Mouse (Mus musculus) stomach, embryonic 16.5 days (tissue): ENCODE results near the gene Smad6. TPM values are rescaled to one million over a fixed set of nuclear protein-coding genes. Genes with fewer than 3 reads are reported as not detected.

Experiments used
- ATAC-seq: fragments of 200-750 bp; cut with Nextera tagmentation; 2 replicates; pipeline ENCODE4 v1.8.0; 2017; ENCODE audit warnings: moderate number of reproducible peaks, moderate TSS enrichment; ENCODE audit not compliant: insufficient read depth, low FRiP score
- H3K27ac ChIP-seq: fragments of 300-500 bp; sonication (generic); 2 replicates; pipeline ENCODE4 v1.5.1; 2014; ENCODE audit warnings: low read length
- H3K27me3 ChIP-seq: fragments of 300-500 bp; sonication (generic); 2 replicates; pipeline ENCODE4 v1.6.1; 2014; ENCODE audit warnings: low read length, control low read depth, mixed read lengths; ENCODE audit not compliant: control insufficient read depth, insufficient read depth
- H3K36me3 ChIP-seq: fragments of 300-500 bp; sonication (generic); 2 replicates; pipeline ENCODE4 v1.6.1; 2014; ENCODE audit warnings: low read length; ENCODE audit not compliant: control insufficient read depth, insufficient read depth
- H3K4me1 ChIP-seq: fragments of 300-500 bp; sonication (generic); 2 replicates; pipeline ENCODE4 v1.6.1; 2014; ENCODE audit warnings: low read length, control low read depth, mixed read lengths; ENCODE audit not compliant: control insufficient read depth, insufficient read depth
- H3K4me2 ChIP-seq: fragments of 300-500 bp; sonication (generic); 2 replicates; pipeline ENCODE4 v1.6.1; 2014; ENCODE audit warnings: low read depth, low read length, mixed read lengths
- H3K4me3 ChIP-seq: fragments of 300-500 bp; sonication (generic); replicated peaks from 2 replicates; pipeline ENCODE4 v1.5.1; 2014; ENCODE audit warnings: mild to moderate bottlenecking, low read length
- H3K9ac ChIP-seq: fragments of 300-500 bp; sonication (generic); 2 replicates; pipeline ENCODE4 v1.6.1; 2014; ENCODE audit warnings: low read length
- H3K9me3 ChIP-seq: fragments of 300-500 bp; sonication (generic); replicated peaks from 2 replicates; pipeline ENCODE4 v1.6.1; 2016; ENCODE audit warnings: low read length, control low read depth; ENCODE audit not compliant: control insufficient read depth
- WGBS: fragments of 180-500 bp; shearing (Covaris S2); extraction: QIAGEN DNeasy Blood & Tissue Kit; methylation state at CpG from one replicate; pipeline ENCODE4 v1.1.7; 2014; 5-methylcytosine and 5-hydroxymethylcytosine counted together
- polyA plus RNA-seq: library from polyadenylated mRNA; unstranded; fragments of >200 nt; fragmentation: Nextera tagmentation; extraction: Ambion mirVana; gene quantifications from 2 replicates; pipeline ENCODE4 v1.2.1, GENCODE M21; 2015

The Smad6 gene
- polyA plus RNA-seq = 3.0 and 3.3 TPM in 2 replicates

GRCm38 (mm10) chr9:64021853-64022561 lies at the start of gene Smad6:
Gene Smad6, minus strand, starts transcription at chr9:64022059.
- WGBS = under 1% methylated on average over 60 of the region's 60 CpGs
- H3K36me3 ChIP-seq = no peaks in the 10 kb centered on the region
- peak within 1 kb of the TSS; percentile 87 for H3K9ac ChIP-seq
- peak within 1 kb of the TSS; percentile 99 for H3K27ac ChIP-seq
- peak within 1 kb of the TSS; percentile 95 for H3K4me2 ChIP-seq
- no peaks in the 10 kb centered on the region for H3K27me3 ChIP-seq
- ATAC-seq = peak; percentile 80
- H3K4me1 ChIP-seq = peaks cover 44% of the 10 kb centered on the region
- H3K9me3 ChIP-seq = no peaks in the 10 kb centered on the region
- H3K4me3 ChIP-seq = peak within 1 kb of the TSS; percentile 72

- no peak overlapping the region for H3K27ac ChIP-seq
Observed at GRCm38 (mm10) chr9:64070674-64071073, 48.8 kb upstream of the Smad6 start.

GRCm38 (mm10) chr9:64069131-64069530 lies 47.3 kb upstream of the Smad6 start:
- no peak overlapping the region for H3K9ac ChIP-seq
- H3K4me3 ChIP-seq = no peak overlapping the region
- no peak overlapping the region for H3K27ac ChIP-seq
- no peak for ATAC-seq
- WGBS = 80% methylated on average over 5 of the region's 5 CpGs
- peaks cover 12% of the 10 kb centered on the region for H3K4me1 ChIP-seq
- H3K36me3 ChIP-seq = no peaks in the 10 kb centered on the region
- no peak overlapping the region for H3K4me2 ChIP-seq
- H3K9me3 ChIP-seq = no peaks in the 10 kb centered on the region
- H3K27me3 ChIP-seq = no peaks in the 10 kb centered on the region

More at GRCm38 (mm10) chr9:64070674-64071073, 48.8 kb upstream of the Smad6 start:
- no peak overlapping the region for H3K9ac ChIP-seq
- no peak overlapping the region for H3K4me3 ChIP-seq
- 80% methylated on average over 5 of the region's 5 CpGs for WGBS
- no peaks in the 10 kb centered on the region for H3K36me3 ChIP-seq
- H3K9me3 ChIP-seq = no peaks in the 10 kb centered on the region
- no peak overlapping the region for H3K4me2 ChIP-seq
- no peak for ATAC-seq
- H3K27me3 ChIP-seq = no peaks in the 10 kb centered on the region
- peaks cover 12% of the 10 kb centered on the region for H3K4me1 ChIP-seq

GRCm38 (mm10) chr9:64068571-64068970 lies 46.7 kb upstream of the Smad6 start:
- WGBS = 100% methylated on average over 1 of the region's 1 CpGs
- Histone ChIP-seq H3K4me1 (peaks cover 12% of the 10 kb centered on the region), H3K4me3 (no peak overlapping the region), H3K4me2 (no peak overlapping the region), H3K27ac (no peak overlapping the region), H3K36me3 (no peaks in the 10 kb centered on the region), H3K27me3 (no peaks in the 10 kb centered on the region), H3K9ac (no peak overlapping the region), H3K9me3 (no peaks in the 10 kb centered on the region)
- ATAC-seq = no peak

GRCm38 (mm10) chr9:64067787-64068186 lies 45.9 kb upstream of the Smad6 start:
- Histone ChIP-seq H3K4me1 (peaks cover 12% of the 10 kb centered on the region), H3K4me3 (no peak overlapping the region), H3K36me3 (no peaks in the 10 kb centered on the region), H3K27ac (no peak overlapping the region), H3K27me3 (no peaks in the 10 kb centered on the region), H3K9me3 (no peaks in the 10 kb centered on the region), H3K4me2 (no peak overlapping the region), H3K9ac (peak overlapping the region; percentile 31; the same call in 1 of the 2 replicates)
- no peak for ATAC-seq
- 90% methylated on average over 5 of the region's 5 CpGs for WGBS

- Histone ChIP-seq H3K36me3 (no peaks in the 10 kb centered on the region), H3K9ac (peak overlapping the region; percentile 67), H3K9me3 (no peaks in the 10 kb centered on the region), H3K27ac (no peak overlapping the region), H3K27me3 (no peaks in the 10 kb centered on the region; the same call in 1 of the 2 replicates), H3K4me2 (peak overlapping the region; percentile 53), H3K4me3 (peak overlapping the region; percentile 28), H3K4me1 (peaks cover 20% of the 10 kb centered on the region)
- peak; percentile 84 for ATAC-seq
- 4% methylated on average over 30 of the region's 30 CpGs for WGBS
Observed at GRCm38 (mm10) chr9:64060033-64060539, 38.2 kb upstream of the Smad6 start.

- no peaks in the 10 kb centered on the region for H3K36me3 ChIP-seq
- ATAC-seq = no peak
- no peak overlapping the region for H3K4me3 ChIP-seq
- no peak overlapping the region for H3K27ac ChIP-seq
- 64% methylated on average over 7 of the region's 7 CpGs for WGBS
- peaks cover 20% of the 10 kb centered on the region for H3K4me1 ChIP-seq
- no peaks in the 10 kb centered on the region for H3K9me3 ChIP-seq
- no peaks in the 10 kb centered on the region; the same call in 1 of the 2 replicates for H3K27me3 ChIP-seq
- peak overlapping the region; percentile 13; the same call in 1 of the 2 replicates for H3K9ac ChIP-seq
- H3K4me2 ChIP-seq = no peak overlapping the region
Observed at GRCm38 (mm10) chr9:64057903-64058650, 36.2 kb upstream of the Smad6 start.

GRCm38 (mm10) chr9:64055162-64055561 lies 33.3 kb upstream of the Smad6 start:
- ATAC-seq = no peak

GRCm38 (mm10) chr9:64053786-64054185 lies 31.9 kb upstream of the Smad6 start:
- no peaks in the 10 kb centered on the region for H3K27me3 ChIP-seq
- H3K9me3 ChIP-seq = no peaks in the 10 kb centered on the region
- ATAC-seq = no peak
- no peak overlapping the region for H3K9ac ChIP-seq
- peaks cover 19% of the 10 kb centered on the region for H3K4me1 ChIP-seq
- H3K27ac ChIP-seq = no peak overlapping the region
- WGBS = 32% methylated on average over 4 of the region's 4 CpGs
- H3K4me2 ChIP-seq = no peak overlapping the region
- H3K36me3 ChIP-seq = no peaks in the 10 kb centered on the region
- H3K4me3 ChIP-seq = no peak overlapping the region

More at GRCm38 (mm10) chr9:64055162-64055561, 33.3 kb upstream of the Smad6 start:
- H3K4me1 ChIP-seq = peaks cover 20% of the 10 kb centered on the region
- no peak overlapping the region for H3K4me2 ChIP-seq
- H3K4me3 ChIP-seq = no peak overlapping the region
- no peaks in the 10 kb centered on the region for H3K36me3 ChIP-seq
- H3K27me3 ChIP-seq = no peaks in the 10 kb centered on the region
- no peak overlapping the region for H3K9ac ChIP-seq
- H3K9me3 ChIP-seq = no peaks in the 10 kb centered on the region
- WGBS = 69% methylated on average over 9 of the region's 9 CpGs
- no peak overlapping the region for H3K27ac ChIP-seq
